Mouse (Mus musculus) activated CD4-positive, CD25-positive, alpha-beta regulatory T cell, adult 9 weeks (primary cell): ENCODE measurements around the gene Vmn2r48. TPM values are rescaled to one million over a fixed set of nuclear protein-coding genes. Genes with fewer than 3 reads are reported as not detected.

Source experiments
- polyA plus RNA-seq: library from polyadenylated mRNA; unstranded; fragments of 100-300 nt; shearing (Covaris generic); gene quantifications from one replicate; pipeline ENCODE4 v1.2.1, GENCODE M21; 2017

Gene Vmn2r48
- polyA plus RNA-seq, result not detected

GRCm38 (mm10) chr7:9953485-9953884 lies at the start of gene Vmn2r48:
TSS of gene Vmn2r48 (minus strand) at chr7:9953585.

GRCm38 (mm10) chr7:9992157-9992556 lies 38.8 kb upstream of the Vmn2r48 start, which contains the start of gene Vmn2r49:
TSS of gene Vmn2r49 (minus strand) at chr7:9992257.

Other genes with a start within 250 kb of the Vmn2r48 start
- not detected for gene Vmn2r46, start 183.0 kb downstream of the Vmn2r48 start, polyA plus RNA-seq
- gene Vmn2r47, start 112.3 kb downstream of the Vmn2r48 start, polyA plus RNA-seq, result not detected
- gene Vmn2r49, start 38.7 kb upstream of the Vmn2r48 start, polyA plus RNA-seq, result not detected
- gene Vmn2r50, start 99.7 kb upstream of the Vmn2r48 start, polyA plus RNA-seq, result not detected
- not detected for gene Vmn2r51, start 152.2 kb upstream of the Vmn2r48 start, polyA plus RNA-seq
- gene Vmn2r52, start 223.0 kb upstream of the Vmn2r48 start, polyA plus RNA-seq, result not detected